Mouse (Mus musculus) layer of hippocampus, postnatal 14 days (tissue): Measurements from ENCODE around the gene Nab2. TPM values are rescaled to one million over a fixed set of nuclear protein-coding genes. Genes with fewer than 3 reads are reported as not detected.

Source experiments
- DNase-seq, 2 experiments: peaks; one replicate each; pipeline ENCODE4 v3.0.0; 2021 to 2022; ENCODE audit warnings: low spot score in 2 of 2, mixed read lengths in 1 of 2
- long read RNA-seq, 2 experiments: library from polyadenylated mRNA; stranded (forward); transcript quantifications; one replicate each; pipeline ENCODE4 v2.0.0; 2021
- total RNA-seq, 2 experiments: library from RNA; stranded (reverse); gene quantifications; 2 replicates each; pipeline ENCODE4 v1.2.3; 2021

Nab2 gene
- total RNA-seq, result 10 to 100 TPM; 33.3 to 36.9 TPM
- long read RNA-seq, experiment 1, transcript Nab2-201 (7 exons, 2,582 nt), result major isoform, 8 of 15 reads
- long read RNA-seq, experiment 1, partial matches to known transcripts, result 1 of 15 reads
- long read RNA-seq, experiment 1, other reads (novel, unspliced or antisense), result 2 of 15 reads
- long read RNA-seq, experiment 2, transcript Nab2-201 (7 exons, 2,582 nt), result major isoform, 16 of 32 reads
- long read RNA-seq, experiment 2, partial matches to known transcripts, result 1 of 32 reads
- long read RNA-seq, experiment 2, other reads (novel, unspliced or antisense), result 14 of 32 reads

- DNase-seq, result peak; percentile 54 to 73
These were observed at the start of gene Nab2 for GRCm38 (mm10) chr10:127668093-127669050. Gene Nab2 (minus strand): TSS chr10:127668568.

- no peak for DNase-seq
These were observed 44.4 kb upstream of the Nab2 start for GRCm38 (mm10) chr10:127712736-127713135.

- no peak for DNase-seq
These were observed 42.0 kb upstream of the Nab2 start for GRCm38 (mm10) chr10:127710331-127710730.

GRCm38 (mm10) chr10:127708850-127709370 lies 40.5 kb upstream of the Nab2 start:
- DNase-seq, result no peak

GRCm38 (mm10) chr10:127707721-127708120 lies 39.4 kb upstream of the Nab2 start:
- no peak for DNase-seq

GRCm38 (mm10) chr10:127705783-127706182 lies 37.4 kb upstream of the Nab2 start:
- DNase-seq, result no peak

GRCm38 (mm10) chr10:127704766-127705220 lies 36.4 kb upstream of the Nab2 start, which contains the start of gene Myo1a:
Gene Myo1a (plus strand): TSS chr10:127705170.
- DNase-seq, result no peak

- no peak for DNase-seq
These were observed 35.9 kb upstream of the Nab2 start for GRCm38 (mm10) chr10:127704293-127704692.

GRCm38 (mm10) chr10:127703299-127703698 lies 34.9 kb upstream of the Nab2 start:
- no peak for DNase-seq

GRCm38 (mm10) chr10:127698966-127699365 lies 30.6 kb upstream of the Nab2 start:
- DNase-seq, result no peak

- no peak for DNase-seq
These were observed 27.4 kb upstream of the Nab2 start for GRCm38 (mm10) chr10:127695775-127696174.

GRCm38 (mm10) chr10:127694636-127695035 lies 26.3 kb upstream of the Nab2 start:
- peak in 1 of 2 experiments; percentile 18 for DNase-seq

- DNase-seq, result no peak
These were observed 22.7 kb upstream of the Nab2 start for GRCm38 (mm10) chr10:127691053-127691452.

- no peak for DNase-seq
These were observed 14.5 kb upstream of the Nab2 start for GRCm38 (mm10) chr10:127682886-127683285.

- no peak for DNase-seq
These were observed 11.5 kb upstream of the Nab2 start for GRCm38 (mm10) chr10:127679881-127680280.

GRCm38 (mm10) chr10:127679208-127679607 lies 10.8 kb upstream of the Nab2 start:
- DNase-seq, result no peak

GRCm38 (mm10) chr10:127677591-127678336 lies 9.4 kb upstream of the Nab2 start:
- peak in 1 of 2 experiments; percentile 72 for DNase-seq

- DNase-seq, result peak; percentile 88 to 98
These were observed 8.6 kb upstream of the Nab2 start for GRCm38 (mm10) chr10:127676691-127677548.

- DNase-seq, result no peak
These were observed 7.6 kb upstream of the Nab2 start for GRCm38 (mm10) chr10:127675859-127676398.
